Mouse (Mus musculus) gastrocnemius, adult 18-20 months (tissue): ENCODE results near the gene Bad. TPM values are rescaled to one million over a fixed set of nuclear protein-coding genes. Genes with fewer than 3 reads are reported as not detected.

ENCODE experiments used
- DNase-seq: peaks from one replicate; pipeline ENCODE4 v3.0.0; 2021; ENCODE audit warnings: low spot score
- total RNA-seq, 2 experiments: library from RNA; stranded (reverse); gene quantifications; 2 replicates each; pipeline ENCODE4 v1.2.3; 2021

The Bad gene
- total RNA-seq, 2 experiments from 2014 or later = 9.7 to 12.2 TPM

DNA sequence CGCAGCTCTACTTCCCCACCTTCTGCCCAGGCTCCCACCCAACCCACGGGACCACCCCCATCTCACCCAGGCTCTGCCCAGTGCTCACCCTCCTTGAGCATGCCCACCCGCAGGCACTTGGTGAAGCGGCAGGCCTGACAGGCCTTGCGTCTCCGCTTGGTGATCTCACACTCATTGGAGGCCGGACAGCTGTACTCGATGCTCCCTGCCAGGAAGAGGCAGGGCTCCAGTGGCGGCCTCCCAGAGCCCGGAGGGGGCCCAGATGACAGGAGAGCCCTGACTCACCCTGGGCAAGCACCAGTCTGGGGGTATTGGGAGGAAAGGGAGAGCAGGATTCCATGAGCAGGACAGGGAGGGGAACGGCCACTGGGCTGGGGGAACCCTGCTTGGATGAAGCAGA lies 27.7 kb upstream of the Bad start:
- DNase-seq = no peak

GRCm38 (mm10) chr19:6914540-6914939 lies 27.1 kb upstream of the Bad start:
- no peak for DNase-seq

DNA sequence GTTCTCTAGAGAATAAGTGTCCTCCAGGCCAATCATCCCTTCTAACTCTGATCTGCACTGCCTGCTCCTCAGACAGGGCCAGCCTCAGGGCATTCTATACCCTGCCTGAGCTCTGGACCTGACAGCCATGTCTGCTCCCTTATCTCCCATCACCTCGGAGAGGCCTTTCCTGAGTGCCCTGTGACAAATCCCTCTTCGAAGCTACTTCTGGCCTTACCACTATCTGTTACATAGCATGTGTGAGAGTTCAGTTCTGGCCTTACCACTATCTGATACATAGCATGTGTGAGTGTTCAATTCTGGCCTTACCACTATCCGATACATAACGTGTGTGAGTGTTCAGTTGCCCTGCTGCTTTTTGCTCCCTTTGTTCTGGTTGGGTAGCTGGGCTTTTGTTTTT lies 26.4 kb upstream of the Bad start:
- no peak for DNase-seq

- DNase-seq = no peak
These were observed 25.2 kb upstream of the Bad start for GRCm38 (mm10) chr19:6916496-6916895.

DNA sequence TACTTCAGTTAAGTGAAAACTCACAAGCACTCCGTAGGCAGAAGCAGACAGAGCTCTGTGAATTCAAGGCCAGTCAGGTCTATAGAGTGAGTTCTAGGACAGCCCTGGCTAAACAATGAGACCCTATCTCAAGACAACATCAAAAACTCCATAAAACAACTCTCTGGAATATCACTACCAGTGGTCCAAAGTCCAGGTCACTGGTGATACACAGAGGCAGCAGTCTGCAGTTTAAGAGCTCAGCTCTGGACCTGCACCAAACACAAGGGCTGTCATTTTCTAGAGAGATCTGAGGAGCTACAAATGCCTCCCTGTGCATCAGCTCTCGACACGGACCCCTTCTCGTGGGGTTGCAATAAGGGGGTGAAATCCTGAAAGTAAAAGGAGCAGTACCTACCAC lies 23.3 kb upstream of the Bad start:
- no peak for DNase-seq

DNA sequence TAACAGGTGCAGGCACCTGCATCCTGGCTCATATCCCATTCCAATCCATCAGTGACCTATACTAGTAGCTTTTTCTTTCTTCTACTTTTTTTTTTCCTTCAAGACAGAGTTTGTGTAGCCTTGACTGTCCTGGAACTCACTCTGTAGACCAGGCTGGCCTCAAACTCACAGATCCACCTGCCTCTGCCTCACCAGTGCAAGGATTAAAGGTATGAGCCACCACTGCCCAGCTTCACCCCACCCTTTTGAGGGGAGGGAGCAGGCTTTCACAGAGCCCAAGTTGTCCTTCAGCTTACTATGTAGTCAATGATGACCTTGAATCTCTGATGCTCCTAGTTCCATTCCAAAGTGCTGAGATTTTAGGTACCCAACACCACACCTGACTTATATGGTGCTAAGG lies 22.2 kb upstream of the Bad start:
- no peak for DNase-seq

GRCm38 (mm10) chr19:6919876-6920740 lies 21.6 kb upstream of the Bad start:
- DNase-seq = peak; percentile 54

DNA sequence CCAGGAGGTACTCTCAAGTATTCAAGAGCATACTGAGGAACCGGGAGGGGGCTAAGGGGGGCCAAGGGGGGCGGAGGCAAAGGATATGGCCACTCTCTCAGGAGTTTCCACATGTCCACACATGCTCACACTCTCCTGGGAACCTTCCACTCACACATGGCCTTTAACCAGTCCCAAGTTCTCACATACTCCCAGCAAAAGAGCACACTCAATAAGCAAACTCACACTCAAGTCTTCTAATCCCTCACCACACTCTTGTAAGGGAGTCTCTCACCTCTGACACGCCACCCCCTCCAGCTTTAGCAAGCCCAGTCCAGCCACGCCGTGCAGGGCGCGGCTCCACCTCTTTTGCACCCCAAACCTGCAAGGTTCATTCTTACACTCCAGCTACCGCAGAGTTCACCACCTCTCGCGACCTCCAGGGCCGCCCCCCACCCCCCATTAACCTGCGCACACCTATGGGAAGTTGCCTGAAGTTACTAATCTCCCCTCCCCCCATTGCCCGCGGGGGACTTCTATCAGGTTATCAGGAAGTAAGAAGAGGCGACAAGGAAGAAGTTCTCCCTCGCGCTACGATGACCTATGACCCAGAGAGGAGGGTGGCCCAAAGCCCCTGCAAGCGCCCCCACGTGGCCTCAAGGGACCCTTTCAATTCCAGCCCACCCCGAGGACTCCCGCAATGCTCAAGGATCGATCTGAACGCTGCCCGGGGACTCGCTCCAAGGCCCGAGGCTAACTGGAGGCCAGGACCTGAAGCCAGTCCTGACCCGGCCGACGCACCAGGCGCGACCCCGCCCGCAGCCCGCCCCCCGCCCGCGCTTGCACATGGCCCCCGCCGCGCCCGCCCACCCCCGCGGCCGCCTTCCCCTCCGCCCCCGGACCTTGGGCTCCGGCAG lies 20.7 kb upstream of the Bad start:
- DNase-seq = peak; percentile 52

GRCm38 (mm10) chr19:6921647-6922567 lies 19.8 kb upstream of the Bad start, which contains the start of gene Esrra:
Gene Esrra (minus strand): TSS chr19:6921813.
- peak; percentile 100 for DNase-seq

DNA sequence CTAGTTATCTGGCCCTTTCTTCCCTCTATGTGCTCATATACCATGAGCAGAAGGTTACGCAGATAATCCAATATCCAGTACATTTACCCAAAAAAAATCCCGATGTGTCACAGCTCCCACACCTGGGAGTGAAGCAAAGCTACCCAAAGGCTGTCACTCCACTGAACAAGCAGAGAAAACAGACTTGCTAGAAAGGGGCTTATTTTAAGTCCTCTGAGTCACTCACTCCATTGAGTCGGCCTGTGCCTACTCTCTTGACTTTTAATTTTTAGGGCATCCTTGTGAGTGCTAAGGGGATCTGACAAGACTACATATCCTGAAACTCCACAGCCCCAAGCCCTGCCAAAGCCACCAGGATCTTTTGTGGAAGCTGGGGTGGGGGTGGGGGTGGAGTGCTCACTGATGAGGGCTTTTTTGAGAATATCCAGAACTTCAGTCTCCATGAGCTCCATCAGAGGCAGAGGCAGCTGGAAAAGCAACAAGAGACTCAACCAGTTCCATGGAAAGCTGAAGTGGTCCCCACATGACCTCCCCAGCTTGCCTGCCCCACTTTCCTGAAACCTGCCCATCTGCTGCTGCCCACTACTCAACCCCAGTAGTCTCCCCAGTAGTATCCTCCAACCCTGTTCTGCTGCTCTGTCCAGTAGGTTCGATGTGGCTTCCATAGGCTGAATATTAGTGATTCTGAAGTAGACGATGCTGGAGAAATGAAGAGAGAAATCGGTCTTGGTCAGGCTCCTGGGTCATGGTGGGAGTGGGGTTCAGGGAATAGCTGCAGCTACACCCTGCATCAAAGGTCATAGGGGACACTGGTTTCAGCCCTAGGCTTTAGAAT lies 18.5 kb upstream of the Bad start:
- DNase-seq = no peak

DNA sequence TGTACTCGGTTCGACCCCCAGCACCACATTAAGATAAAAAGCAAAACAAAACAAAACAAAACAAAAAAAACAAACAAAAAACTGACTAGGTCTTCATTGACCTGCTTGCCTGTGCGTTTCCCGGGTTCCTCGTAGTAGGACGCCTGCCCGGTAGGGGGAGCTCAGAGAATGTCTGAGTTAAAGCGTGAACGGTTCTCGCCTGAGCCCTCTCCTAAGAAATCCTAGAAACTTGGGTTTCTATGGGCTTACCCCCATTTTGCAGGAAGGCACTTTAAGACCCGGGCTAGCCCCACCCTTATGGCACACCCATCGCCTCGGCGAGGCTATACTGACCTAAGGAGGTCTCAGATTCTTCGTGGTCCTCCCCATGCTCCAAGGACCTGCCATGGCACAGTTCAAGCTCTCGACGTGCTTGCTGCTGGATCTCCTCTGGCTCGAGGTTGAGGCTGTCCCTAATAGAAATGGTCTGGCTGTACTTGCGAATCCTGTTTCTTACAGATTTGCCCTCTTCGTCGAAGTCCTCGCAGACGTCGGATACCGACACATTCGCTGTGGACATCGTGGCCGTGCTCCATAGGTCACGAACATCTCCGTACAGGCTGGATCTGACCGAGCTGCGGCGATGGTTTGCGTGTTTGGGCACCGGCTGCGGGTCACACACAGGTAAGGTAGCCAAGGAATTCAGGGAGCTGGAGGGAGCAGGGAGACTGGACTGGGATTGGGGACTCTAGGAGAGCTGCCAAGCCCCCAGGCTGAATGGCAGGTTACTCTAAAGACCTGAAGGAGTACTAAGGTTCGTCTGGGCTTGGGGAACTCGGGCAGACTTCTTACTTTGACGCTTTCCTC lies 17.0 kb upstream of the Bad start:
- DNase-seq = peak; percentile 85

DNA sequence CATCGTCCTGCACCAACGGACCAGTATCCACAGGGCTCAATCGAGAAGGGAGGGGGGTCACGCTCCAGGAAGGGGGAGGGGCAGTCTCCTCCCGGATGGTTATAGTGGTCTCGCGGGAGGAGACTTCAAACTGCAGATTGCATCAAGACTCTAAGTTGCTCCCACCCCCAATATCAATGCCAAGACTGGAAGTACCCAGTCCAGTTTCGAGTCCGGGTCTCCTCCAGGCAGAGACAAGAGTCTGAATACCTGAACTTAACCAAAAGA lies 16.4 kb upstream of the Bad start, which contains the start of gene Catsperz:
TSS of gene Catsperz (minus strand) at position 74 of the 267 bp plus-strand sequence.
- DNase-seq = no peak

DNA sequence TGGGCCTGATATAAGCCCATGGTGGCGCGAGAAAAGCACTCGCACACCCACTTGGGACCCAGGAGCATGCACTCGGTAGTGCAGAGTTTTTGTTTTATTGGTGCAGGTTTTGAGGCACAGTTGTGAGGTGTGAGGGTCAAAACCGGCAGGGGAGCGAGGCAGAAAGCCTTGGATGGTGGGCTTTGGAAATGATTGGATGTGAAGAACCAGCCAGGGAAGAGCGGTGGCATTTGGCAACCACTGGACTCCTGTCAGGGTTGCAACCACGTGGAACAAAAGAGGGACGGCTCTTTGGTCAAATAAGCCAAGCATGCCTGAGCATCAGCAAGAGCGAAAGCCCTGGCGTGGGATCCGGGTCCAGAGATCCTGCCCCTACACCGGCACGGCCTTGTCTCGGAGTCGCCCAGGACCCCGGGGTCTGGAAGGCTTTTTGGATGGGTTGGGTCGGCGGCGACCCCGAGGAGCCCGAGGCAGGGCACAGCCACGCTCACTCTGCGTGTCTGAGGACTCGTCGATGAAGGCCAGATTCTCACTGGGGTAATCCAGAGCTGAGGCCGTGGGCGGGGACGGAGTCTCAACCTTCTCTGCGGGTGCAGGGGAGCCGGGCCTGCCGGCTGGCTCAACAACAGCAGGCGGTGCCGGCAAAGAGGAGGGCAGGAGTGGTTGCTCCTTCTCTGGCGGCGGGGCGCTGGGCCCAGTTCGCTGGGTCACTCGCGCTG lies 15.9 kb upstream of the Bad start:
- DNase-seq = no peak

GRCm38 (mm10) chr19:6926559-6927255 lies 15.0 kb upstream of the Bad start:
- DNase-seq = no peak

DNA sequence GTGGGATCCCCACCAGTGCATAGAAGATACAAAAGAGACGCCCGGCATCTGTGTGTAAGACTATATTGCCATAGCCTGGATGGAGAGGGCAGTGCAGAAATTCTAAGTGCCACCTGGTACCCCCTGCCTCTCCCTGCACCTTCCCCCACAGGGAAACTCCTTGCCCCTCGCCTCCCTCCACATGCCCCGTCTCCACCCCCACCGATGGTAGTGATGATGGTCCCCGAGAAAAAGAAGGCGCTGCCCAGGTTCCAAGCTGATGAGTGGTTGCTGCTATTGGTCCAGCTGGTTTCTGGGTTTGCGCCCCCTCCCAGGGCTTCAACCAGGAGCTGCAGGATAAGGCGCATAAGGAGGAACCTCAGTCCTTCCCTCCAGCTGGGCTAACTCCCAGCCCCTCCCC lies 13.6 kb upstream of the Bad start:
- no peak for DNase-seq

DNA sequence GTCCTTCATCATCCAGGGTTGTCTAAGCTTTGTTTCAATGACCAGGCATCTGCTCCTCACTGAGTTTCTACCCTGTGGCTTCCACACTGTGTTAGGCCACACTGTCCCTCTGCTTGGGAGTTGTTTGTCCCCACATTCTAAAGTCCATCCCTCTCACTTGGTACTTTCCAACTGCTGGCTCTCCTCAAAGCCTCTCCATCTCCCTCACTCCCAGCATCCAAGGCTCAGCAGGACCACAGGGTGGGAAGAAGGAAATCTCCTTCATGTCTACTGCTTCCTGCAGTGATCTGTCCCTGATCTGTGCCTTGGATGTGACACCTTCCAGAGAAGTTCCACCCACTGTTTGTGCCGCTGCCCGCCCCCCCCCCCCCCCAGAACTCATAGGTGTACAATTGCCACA lies 10.7 kb upstream of the Bad start:
- no peak for DNase-seq

- no peak for DNase-seq
These were observed 9.6 kb upstream of the Bad start for GRCm38 (mm10) chr19:6932018-6932417.

DNA sequence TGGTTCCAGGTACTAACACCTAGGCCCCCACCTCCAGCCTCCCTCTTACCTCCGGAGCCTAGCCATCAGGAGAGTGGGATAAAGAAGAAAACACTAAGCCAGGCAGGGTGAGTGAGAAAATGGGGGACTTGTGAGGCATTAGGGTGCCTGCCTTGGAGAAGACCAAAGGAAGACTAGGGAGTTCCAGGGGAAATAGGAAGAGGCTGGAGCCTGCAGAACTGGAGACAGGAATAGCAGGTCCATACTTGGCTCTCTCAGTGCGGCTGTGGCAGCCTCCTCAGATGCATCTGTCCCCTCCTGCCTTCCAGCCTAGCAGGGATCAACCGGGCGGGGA lies 8.6 kb upstream of the Bad start:
- DNase-seq = no peak
